Mouse (Mus musculus): ENCODE results near the gene Begain. TPM values are rescaled to one million over a fixed set of nuclear protein-coding genes. Genes with fewer than 3 reads are reported as not detected.

Begain gene
- total and polyA plus RNA-seq, 3 experiments = not detected

DNA sequence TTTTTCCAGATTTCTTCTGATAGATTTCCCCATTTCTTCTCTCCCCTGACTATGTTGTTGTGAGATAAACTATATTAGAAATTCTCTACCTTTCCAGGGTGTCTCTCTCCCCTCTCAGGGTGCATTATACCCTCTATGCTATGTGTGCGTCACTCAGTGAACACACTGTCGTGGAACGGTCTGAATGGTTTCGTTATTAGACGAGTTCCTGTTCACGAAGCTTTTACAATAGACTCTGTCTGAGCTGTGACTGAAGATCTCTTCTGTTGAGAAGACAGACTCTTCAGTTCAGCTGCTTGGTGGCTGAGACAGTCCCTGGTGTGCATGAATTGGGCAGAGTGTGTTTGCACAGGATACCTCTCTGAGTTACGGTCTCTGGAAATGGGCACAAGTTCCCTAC is 32.4 kb upstream of the Begain start:
- Histone ChIP-seq H3K4me1 (ENCODE audit: control insufficient read depth in 1 of 2, insufficient read depth in 2 of 2, low read length in 2 of 2) (no peaks in the 10 kb centered on the region), H3K9ac (ENCODE audit: control insufficient read depth, low read depth, low read length, poor library complexity, severe bottlenecking) (no peak overlapping the region), H3K79me2 (ENCODE audit: control insufficient read depth, insufficient read depth, low read length, poor library complexity) (no peaks in the 10 kb centered on the region), H3K9me3 (replicated peaks; ENCODE audit: insufficient read depth, low read length) (no peaks in the 10 kb centered on the region), H3K4me3 (ENCODE audit: control insufficient read depth in 1 of 2, insufficient read depth in 1 of 2, low read depth in 2 of 2, low read length in 2 of 2) (no peak overlapping the region), H3K27ac (ENCODE audit: control insufficient read depth, low read depth, low read length) (no peak overlapping the region), H3K36me3 (ENCODE audit: control insufficient read depth in 1 of 2, insufficient read depth in 2 of 2, low read length in 2 of 2) (no peaks in the 10 kb centered on the region), H3K27me3 (ENCODE audit: control insufficient read depth in 1 of 2, insufficient read depth in 2 of 2, low read length in 2 of 2) (no peaks in the 10 kb centered on the region)
- TF ChIP-seq POLR2AphosphoS5 (IDR thresholded peaks at IDR 0.05; ENCODE audit: borderline replicate concordance, low read depth, low read length) (no peak), ZC3H11A (IDR thresholded peaks at IDR 0.05; ENCODE audit: low read depth, low read length) (no peak), MAX (IDR thresholded peaks at IDR 0.05; ENCODE audit: low read length) (no peak), USF2 (IDR thresholded peaks at IDR 0.05; ENCODE audit: borderline replicate concordance in 1 of 2, insufficient read depth in 1 of 2, low read depth in 1 of 2, low read length in 2 of 2) (no peak), NELFE (IDR thresholded peaks at IDR 0.05; ENCODE audit: low read depth, low read length) (no peak), MAFK (IDR thresholded peaks at IDR 0.05; ENCODE audit: borderline replicate concordance, low read depth, low read length) (no peak), MAZ (IDR thresholded peaks at IDR 0.05; ENCODE audit: low read depth, low read length) (no peak), ETS1 (IDR thresholded peaks at IDR 0.05; ENCODE audit: low read depth, low read length) (no peak), GABPA (IDR thresholded peaks at IDR 0.05; ENCODE audit: low read depth, low read length) (no peak), RCOR1 (IDR thresholded peaks at IDR 0.05; ENCODE audit: low read depth, low read length) (no peak), MYB (IDR thresholded peaks at IDR 0.05; ENCODE audit: low read depth, low read length) (no peak), E2F4 (IDR thresholded peaks at IDR 0.05; ENCODE audit: borderline replicate concordance, low read depth, low read length) (no peak), MEF2A (IDR thresholded peaks at IDR 0.05; ENCODE audit: extremely low read depth, insufficient replicate concordance, low read depth, low read length, poor library complexity, severe bottlenecking) (no peak), CTCF (IDR thresholded peaks at IDR 0.05 in 2 of 3, conservative IDR thresholded peaks at IDR 0.05 in 1 of 3; ENCODE audit: control insufficient read depth in 1 of 3, insufficient read depth in 1 of 3, low read depth in 2 of 3, low read length in 3 of 3, poor library complexity in 1 of 3, severe bottlenecking in 1 of 3) (no peak), MYC (IDR thresholded peaks at IDR 0.05; ENCODE audit: low read depth, low read length) (no peak), TAL1 (IDR thresholded peaks at IDR 0.05; ENCODE audit: low read length) (no peak), ZKSCAN1 (IDR thresholded peaks at IDR 0.05; ENCODE audit: low read depth, low read length) (no peak), RAD21 (IDR thresholded peaks at IDR 0.05; ENCODE audit: low read depth, low read length) (no peak)
- no peak for DNase-seq (ENCODE audit: low read depth, low spot score)

GRCm38 (mm10) chr12:109090456-109091130 is 22.6 kb upstream of the Begain start:
- no peak for TF ChIP-seq ELF1 (IDR thresholded peaks at IDR 0.05; ENCODE audit: low read depth, low read length)
- no peak for TF ChIP-seq MEF2A (IDR thresholded peaks at IDR 0.05; ENCODE audit: extremely low read depth, insufficient replicate concordance, low read depth, low read length, poor library complexity, severe bottlenecking)
- TF ChIP-seq MAFK (IDR thresholded peaks at IDR 0.05; ENCODE audit: borderline replicate concordance, low read depth, low read length) = no peak
- TF ChIP-seq MAZ (IDR thresholded peaks at IDR 0.05; ENCODE audit: low read depth, low read length) = no peak
- TF ChIP-seq GATA1 (IDR thresholded peaks at IDR 0.05; ENCODE audit: low read depth, low read length) = no peak
- no peak for TF ChIP-seq POLR2AphosphoS5 (IDR thresholded peaks at IDR 0.05; ENCODE audit: borderline replicate concordance, low read depth, low read length)
- TF ChIP-seq SIN3A (IDR thresholded peaks at IDR 0.05; ENCODE audit: low read length) = no peak
- no peak for TF ChIP-seq RAD21 (IDR thresholded peaks at IDR 0.05; ENCODE audit: low read depth, low read length)
- no peak for TF ChIP-seq KAT2A (conservative IDR thresholded peaks at IDR 0.05; ENCODE audit: low read depth, low read length)
- TF ChIP-seq BHLHE40 (IDR thresholded peaks at IDR 0.05; ENCODE audit: borderline replicate concordance, low read depth, low read length) = no peak
- TF ChIP-seq NELFE (IDR thresholded peaks at IDR 0.05; ENCODE audit: low read depth, low read length) = no peak
- no peak for TF ChIP-seq CHD1 (IDR thresholded peaks at IDR 0.05; ENCODE audit: low read depth, low read length)
- no peak for TF ChIP-seq USF2 (IDR thresholded peaks at IDR 0.05; ENCODE audit: borderline replicate concordance in 1 of 2, insufficient read depth in 1 of 2, low read depth in 1 of 2, low read length in 2 of 2)
- H3K36me3 ChIP-seq (ENCODE audit: control insufficient read depth in 1 of 2, insufficient read depth in 2 of 2, low read length in 2 of 2) = no peaks in the 10 kb centered on the region
- H3K9me3 ChIP-seq (replicated peaks; ENCODE audit: insufficient read depth, low read length) = no peaks in the 10 kb centered on the region
- no peak for DNase-seq (ENCODE audit: low read depth, low spot score)
- no peak overlapping the region for H3K27ac ChIP-seq (ENCODE audit: control insufficient read depth, low read depth, low read length)
- H3K4me3 ChIP-seq (ENCODE audit: control insufficient read depth in 1 of 2, insufficient read depth in 1 of 2, low read depth in 2 of 2, low read length in 2 of 2) = no peak overlapping the region
- no peaks in the 10 kb centered on the region for H3K27me3 ChIP-seq (ENCODE audit: control insufficient read depth in 1 of 2, insufficient read depth in 2 of 2, low read length in 2 of 2)
- H3K4me1 ChIP-seq (ENCODE audit: control insufficient read depth in 1 of 2, insufficient read depth in 2 of 2, low read length in 2 of 2) = no peaks in the 10 kb centered on the region
- H3K79me2 ChIP-seq (ENCODE audit: control insufficient read depth, insufficient read depth, low read length, poor library complexity) = no peaks in the 10 kb centered on the region
- H3K9ac ChIP-seq (ENCODE audit: control insufficient read depth, low read depth, low read length, poor library complexity, severe bottlenecking) = no peak overlapping the region

Measured in MEL (cell line).